Mouse (Mus musculus) lung, postnatal 36 days (tissue): Measurements from ENCODE around the gene Glrx5.

Source experiments
- DNase-seq: peaks from one replicate; pipeline ENCODE4 v3.0.0; 2022; ENCODE audit warnings: mixed read lengths

Gene Glrx5

DNA sequence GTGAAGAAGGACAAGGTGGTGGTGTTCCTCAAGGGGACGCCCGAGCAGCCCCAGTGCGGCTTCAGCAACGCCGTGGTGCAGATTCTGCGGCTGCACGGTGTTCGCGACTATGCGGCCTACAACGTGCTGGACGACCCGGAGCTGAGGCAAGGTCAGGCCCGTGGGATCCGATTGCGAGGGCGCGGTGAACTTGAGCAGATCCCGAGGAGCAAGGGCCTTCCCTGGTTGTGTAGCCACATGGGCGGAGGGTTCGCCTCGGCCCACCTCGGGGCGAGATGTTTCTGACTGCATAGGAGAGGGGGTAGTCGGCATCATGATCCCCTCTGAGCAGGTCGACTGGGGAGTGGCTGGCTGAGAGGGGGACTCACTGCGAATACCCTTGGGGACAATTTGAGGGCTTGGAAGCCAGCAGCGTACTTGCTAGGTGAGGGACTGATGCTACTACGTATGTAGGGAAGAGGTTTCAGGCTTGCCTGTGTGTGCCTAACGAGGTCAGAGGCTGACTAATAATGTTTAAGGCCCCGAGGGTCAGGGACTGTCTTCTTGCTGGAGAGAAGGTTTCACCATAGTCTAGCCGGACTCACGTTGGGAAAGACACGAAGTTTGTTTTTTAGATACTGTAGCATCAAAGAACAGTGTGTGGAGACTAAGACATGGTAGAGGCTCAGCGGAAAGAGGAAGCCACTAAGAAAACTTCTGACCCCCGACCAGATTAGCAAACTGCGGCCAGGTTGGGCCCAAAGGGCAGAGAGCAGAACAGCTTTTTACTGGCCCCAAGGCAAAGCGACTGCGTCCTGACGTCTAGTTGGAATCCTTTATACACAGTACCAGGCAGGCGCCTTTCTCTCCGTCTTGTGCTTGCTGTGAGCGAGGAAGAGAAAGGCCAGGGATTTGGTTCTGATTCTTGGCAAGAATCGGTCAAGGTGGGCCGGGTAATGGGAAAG is 616 bp downstream of the Glrx5 start:
- peak; percentile 41 for DNase-seq

DNA sequence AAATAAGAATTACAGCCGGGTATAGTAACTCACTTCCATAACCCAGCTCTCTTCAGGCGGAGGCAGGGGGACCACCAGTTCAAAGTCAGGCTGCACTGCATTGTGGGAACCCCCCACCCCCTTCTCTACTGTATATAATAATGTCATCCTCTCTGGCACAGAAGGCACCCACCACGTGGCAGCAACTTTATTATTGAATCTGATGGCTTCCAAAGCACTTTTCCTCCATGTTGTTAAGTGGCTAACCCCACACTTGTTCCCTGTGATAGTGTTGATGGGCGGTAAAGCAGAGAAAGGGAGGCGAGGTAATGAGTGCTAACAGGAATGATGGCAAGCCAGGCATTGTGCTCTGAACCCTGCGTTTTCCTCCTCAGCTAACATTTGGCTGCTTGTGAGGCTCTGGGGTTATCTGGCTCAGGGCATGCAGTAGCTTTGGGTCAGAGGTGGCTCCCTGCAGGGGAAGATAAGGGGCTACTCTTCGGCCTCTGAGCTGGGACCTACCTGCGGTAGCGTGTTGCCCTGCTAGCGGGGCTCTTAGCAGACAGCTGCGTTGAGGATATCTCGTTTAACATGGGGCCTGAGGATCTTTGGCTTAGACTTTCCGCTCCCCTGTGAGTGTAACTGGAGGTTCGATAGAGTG is 1.8 kb downstream of the Glrx5 start:
- DNase-seq = no peak

DNA sequence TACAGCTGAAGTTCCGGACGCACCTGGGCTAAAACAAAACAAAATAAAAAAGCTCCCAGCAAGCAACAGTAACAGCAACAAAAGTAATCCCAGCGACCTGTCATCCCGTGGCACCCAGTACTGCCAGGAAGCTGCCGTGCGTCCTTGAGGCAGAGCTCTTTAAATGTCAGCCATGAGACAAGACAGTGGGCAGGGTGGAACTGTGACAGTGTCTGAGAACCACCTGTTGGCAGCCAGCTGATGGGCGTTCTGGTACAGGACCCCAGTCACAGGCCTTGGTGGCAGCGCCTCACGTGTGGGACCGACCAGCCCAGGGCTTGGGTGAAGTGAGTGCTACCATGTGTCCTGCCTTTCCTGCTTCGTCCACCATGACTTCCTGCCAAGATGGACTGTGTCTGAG is 5.7 kb downstream of the Glrx5 start:
- no peak for DNase-seq

DNA sequence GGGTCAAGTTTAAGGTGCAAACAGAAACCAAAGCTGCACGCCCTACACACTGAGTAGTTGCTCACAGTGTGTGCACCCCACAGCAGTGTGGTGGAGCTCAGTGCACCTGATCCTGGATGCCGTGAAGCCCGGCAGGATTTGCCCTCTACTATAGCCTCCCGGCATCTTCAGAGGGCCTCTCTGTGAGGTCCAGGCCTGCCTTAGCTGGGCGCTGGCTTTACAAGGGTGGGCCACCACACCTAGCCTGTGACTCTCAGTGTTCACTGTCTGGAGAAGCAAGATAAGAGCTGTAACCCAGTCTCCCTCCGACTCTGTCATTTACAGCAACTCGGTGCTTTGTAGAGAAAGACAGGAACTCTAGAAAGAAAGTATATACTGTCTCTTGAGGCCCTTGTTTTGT is 6.4 kb downstream of the Glrx5 start:
- DNase-seq = no peak

DNA sequence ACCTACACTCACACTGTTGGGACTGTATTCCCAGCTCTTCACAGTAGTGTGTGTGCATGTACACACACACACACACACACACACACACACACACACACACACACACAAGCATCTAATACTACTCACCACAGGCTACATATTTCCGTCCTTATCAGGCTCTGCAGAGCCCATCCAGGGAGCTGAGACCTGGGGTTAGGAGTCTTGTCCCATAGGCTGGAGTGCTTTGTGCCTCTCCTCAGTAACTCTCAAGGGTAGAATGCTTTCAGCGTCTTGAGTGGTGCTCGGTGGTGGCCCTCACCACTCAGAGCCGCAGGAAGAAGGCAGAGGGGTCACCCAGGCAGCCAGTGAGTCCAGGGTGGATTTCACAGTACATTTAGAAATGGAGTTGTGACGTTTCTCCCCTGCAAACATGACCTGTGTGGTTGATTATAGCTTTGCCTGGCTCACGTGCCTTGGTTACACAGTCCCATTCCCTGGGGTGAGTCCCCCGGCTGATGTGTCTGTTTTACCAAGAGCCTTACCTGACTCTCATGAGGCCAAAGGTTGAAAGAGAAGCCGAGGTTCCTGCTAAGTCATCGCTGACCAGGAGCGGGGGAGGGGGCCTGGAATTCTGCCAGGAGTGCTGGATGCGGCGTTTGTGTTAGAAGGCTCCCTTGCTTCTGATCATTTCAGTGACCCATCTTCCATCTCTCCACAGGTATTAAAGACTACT is 7.2 kb downstream of the Glrx5 start:
- DNase-seq = no peak

DNA sequence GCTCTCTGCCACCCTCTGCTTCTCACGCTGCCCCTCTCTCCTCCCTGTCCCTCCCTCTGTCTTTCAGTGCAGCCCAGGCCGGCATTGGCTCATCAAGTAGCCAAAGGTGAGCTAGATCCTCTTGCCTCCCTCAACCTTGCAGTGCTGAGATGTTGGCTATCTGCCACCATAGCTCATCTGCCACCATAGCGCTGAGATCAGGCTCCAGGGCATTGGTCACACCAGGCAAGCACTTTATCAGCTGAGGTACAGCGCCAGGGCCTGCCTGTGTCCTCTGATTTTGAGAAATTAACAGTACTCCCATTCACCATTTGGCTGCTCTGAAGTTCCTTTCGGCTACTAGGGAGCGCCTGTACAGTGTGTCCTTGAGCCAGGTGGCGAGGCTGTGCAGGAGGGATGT is 8.5 kb downstream of the Glrx5 start:
- DNase-seq = no peak

DNA sequence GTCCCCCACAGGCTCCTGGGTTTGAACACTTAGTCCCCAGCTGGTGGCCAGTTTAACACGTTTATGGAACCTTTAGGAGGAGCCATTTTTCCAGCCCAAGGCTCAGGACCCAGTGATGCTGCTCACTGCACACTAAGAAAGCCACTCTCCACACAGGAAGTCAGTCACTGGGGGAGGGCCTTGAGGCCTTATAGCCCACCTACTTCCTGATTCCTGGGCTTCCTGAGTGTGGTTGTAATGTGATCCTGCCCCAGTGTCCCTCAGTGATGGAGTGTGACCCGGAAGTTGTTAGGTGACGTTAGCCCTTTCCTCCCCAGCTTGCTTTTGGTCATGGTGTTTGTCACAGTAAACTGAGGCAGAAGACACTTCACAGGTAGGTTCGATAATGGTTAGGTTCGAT is 10.6 kb downstream of the Glrx5 start:
- DNase-seq = no peak

DNA sequence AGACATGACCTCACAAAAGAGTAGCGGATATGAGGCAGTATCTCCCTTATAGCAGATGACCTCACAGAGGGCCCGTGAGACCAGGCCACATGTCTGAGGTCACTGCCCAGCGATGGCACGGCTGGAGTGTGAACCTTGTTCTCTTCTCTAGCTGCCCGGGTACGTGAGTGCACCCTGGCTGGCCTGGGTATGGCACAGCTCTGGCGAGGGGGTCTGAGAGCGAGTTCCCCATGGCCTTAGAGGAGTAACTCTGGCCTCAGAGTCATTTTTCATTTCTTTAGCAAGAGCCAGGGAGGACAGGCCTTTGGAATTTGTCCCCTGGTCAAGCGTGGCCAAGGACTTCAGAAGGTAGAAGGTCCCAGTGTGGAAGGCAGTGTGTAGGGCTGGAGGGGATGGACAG is 12.3 kb downstream of the Glrx5 start:
- DNase-seq = no peak

DNA sequence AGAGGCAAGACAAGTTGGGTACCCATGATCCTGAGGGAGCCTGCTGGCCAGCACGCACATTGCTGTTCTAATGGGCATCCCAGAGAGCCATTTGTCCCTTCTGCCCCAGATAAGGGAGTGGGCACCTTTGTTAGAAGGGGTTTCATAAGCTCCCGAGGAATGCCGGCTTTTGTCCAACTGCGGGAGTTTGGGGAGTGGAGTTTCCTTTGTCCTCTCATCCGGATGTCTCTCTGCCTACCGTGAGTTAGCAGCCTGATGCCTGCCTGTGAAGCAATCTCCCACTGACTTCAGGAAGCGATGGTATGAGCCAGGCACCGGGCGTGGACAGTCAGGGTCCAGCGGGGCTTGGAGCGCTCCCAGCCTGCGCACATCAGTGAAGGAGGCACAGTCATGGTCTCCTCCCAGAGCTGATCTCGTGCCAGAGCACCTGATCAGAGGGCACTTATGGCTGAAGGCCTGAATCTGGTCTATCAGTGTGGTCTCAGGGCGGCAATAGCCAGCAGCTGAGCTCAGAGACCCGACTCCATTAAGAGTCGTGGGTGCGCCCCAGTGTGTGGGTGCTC is 15.9 kb downstream of the Glrx5 start:
- no peak for DNase-seq

DNA sequence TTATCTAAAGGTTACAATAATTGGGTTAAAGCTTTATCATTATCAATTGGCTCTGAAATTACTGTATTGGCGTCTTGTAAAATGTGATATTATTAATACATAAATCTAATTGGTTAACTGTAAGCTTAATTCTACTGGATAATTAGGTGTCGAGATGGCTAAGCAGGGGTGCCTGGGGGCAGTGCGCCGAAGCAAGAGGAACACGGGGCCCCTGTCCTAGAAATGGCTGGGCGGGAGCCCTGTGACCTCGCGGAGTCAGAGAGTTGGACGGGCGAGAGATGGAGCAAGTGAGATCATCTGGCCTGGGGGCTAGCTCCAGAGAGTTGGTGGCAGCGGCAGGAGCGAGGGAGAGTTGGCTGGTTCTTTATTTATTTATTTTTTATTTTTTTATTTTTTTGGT is 17.3 kb downstream of the Glrx5 start:
- no peak for DNase-seq

DNA sequence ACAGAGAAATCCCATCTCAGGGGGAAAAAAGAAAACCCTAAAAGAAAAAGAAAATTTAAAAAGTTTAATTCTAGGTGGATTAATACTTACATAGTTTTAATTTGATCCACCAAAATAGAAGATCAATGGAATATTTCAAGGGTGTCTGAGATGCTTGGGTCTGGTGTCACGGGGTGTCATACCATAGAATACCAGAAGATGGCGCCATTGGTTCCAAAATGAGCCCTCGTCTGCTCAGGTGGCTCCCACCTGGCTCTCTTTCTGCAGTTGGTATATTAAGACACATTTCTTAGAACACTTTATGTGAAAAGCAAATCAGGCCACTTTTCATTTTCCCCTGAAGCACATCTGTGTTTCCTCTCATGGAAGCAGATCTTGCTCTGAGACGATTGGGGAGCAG is 18.4 kb downstream of the Glrx5 start:
- peak; percentile 71 for DNase-seq

DNA sequence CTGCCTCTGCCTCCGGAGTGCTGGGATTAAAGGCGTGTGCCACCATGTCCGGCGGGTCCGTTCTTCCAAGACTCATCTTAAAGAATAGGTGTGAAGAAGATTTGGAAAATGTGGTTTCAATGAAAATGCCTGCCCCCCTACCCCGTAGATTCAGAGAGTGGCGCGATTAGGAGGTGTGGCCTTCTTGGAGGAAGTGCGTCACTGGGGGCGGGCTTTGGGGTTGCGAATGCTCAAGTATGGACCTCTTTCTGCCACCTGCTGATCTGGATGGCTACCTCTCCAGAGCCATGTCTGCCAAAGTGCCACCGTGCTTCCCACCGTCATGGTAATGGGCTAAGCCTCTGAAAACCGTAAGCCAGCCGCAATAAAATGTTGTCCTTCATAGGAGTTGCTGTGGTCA is 21.6 kb downstream of the Glrx5 start:
- DNase-seq = no peak

DNA sequence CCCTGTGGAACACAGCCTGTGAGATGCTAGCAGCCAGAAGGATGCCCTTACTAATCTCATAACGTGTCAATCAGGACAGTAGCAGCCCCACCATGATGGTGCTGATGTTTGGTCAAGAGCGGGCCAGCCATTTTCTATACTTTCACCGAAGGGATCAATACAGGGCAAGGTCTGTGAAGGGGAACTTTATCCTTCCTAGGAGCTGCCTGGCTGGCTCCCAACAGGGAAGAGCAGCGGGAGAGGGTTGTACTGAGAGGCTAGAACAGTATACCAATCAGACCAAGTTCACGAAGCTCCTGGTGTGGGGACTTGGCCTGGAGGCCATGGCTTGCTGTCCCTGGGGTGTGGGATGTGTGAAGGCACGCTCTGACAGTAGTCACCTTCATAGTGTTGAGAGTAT is 22.8 kb downstream of the Glrx5 start:
- DNase-seq = no peak

DNA sequence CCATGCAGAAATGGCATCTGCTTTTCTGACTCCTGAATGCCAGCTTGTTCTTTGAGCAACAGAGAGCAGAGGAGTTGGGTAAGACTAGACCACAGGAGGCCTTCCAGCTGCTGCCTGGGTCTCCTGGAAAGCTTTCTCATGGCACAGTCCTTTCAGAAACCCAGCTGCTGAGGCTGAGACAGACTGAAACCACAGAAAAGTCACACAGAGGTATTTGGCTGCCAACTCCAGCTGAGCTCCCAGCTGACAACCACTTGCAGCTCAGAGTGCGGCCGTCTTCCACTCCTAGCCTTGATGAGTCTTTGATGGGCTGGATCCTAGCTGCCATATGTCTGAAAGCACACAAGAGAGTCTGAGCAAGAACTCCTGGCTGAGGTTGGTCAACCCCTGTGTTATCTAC is 27.5 kb downstream of the Glrx5 start:
- DNase-seq = no peak

DNA sequence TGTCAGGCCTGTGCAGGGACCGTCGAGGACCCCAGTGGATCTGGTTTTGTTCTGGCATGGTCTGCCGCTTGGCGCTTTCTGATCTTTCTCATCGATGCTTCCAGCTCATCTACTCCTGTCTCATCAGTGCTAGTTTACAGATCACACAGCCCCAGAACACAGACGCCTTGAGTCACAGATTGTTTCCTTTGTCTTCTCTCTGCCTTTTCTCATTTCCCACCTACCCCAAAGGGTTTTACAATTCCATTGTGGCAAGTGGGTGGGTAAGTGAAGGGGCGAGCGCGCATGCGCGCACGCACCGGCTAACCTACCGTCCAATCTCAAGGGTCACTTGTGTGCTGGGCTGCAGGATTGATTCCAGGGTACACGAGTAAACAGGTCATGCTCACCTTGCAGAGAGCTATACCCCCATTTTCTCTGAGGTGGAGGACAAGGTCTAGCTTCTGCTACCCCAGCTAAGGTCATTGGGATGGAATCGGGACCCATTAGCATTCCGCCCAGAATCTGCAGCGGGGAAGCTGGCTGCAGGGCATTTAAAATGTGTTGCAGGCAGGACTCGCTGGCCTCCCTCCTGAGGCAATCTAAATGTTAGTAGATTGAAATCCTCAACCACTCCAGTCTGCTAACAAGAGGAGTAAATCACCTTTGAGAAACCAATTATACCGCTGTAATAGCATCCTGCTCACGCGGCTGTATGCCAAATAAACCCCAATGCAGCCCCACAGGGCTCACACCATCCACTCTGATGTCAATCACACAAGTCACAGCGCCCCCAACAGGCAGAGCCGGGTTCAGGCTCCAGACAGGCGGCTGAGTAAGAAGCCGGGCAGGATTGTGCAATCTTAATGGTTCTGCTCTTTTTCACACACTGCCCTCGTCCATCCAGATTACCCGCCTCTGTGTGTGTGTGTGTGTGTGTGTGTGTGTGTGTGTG is 31.0 kb downstream of the Glrx5 start:
- DNase-seq = peak; percentile 18

DNA sequence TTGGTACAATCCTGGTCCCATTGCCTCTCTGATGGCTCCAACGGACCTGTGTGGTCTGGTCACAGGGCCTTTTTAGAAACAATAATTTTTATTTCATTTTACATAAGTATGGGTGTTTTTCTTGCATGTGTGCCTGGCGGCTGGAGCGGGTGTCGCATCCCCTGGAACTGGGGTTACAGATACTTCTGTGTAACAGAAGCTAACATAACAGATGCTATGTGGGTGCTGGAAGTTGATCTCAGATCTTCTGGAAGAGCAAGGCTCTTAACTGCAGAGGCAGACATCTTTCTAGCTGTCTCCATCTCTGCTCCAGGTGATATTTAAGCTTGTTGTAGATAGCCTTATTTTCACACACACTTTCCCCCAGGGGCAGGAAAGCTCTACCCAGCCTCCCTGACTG is 31.7 kb downstream of the Glrx5 start:
- DNase-seq = no peak

DNA sequence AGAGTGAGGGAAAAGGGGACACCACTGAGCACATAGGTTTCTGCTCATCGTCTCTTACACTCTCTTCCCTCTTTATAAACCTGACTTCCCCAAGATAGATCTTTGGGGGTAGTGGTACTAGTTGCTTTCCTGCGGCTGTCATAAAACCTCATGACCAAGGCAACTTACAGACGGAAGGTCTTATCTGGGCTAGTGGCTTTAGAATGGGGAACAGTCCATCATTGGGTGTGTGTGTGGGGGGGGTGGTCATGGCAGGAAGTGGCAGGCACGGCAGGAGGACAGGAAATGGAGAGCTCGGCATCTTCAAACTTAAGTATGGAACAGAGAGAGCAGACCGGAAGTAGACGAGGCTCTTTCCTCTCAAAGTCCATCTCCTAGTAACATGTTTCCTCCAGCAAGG is 32.6 kb downstream of the Glrx5 start:
- DNase-seq = no peak

DNA sequence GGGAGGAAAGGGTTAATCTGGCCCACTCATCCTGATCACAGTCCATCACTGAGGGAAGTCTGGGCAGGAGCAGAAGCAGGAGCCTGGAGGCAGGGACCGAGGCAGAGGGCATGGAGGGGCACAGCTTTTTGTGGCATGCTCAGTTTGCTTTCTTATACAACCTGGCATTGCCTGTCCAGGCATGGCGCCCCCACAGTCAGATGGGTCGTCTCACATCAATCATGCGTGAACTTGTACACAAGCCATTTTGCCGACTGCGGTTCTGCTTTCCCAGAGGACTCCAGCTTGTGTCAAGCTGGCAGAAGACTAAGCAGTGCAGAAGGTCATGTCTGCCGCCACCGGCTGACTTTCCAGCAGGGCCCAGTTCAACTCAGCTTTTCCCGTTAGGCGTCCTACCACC is 34.0 kb downstream of the Glrx5 start:
- no peak for DNase-seq

DNA sequence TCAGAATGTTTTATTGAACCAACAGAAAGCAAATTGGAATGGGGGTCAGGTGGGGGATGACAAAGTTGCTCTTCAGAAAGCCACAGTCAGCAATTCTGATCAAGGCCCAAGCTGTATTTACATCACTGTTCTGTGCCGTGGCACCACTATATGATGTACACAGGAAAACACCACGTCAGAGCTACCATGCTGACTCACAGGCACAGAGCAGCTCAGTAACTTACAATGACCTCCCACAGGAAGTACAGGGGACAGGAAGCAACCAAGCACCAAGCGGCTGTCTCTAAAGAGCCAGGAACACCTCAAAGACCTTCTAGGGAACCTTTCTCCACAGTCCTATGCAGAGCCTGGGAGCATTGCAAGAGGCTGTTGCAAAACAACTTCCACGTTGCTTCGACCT is 36.4 kb downstream of the Glrx5 start:
- DNase-seq = no peak

DNA sequence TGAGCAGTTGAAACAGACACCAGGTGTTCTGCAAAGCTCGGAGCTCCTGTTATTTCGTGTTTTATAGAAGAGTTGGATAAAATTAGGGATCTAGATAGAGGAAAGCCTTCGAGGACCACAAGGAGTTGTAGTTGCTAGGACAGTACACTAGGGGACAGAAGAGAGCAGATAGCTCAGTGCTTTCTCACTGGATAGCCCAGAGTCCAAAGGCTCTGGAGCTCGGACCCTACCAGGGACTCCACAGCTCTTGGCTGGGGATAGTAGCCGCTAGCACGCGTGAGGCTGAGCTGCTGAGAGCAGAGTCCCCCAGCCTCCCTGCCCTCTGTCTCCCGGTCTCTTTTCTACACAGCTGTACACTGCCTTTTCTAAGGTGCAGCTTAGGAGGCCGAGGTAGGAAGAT is 41.2 kb downstream of the Glrx5 start:
- peak; percentile 53 for DNase-seq

DNA sequence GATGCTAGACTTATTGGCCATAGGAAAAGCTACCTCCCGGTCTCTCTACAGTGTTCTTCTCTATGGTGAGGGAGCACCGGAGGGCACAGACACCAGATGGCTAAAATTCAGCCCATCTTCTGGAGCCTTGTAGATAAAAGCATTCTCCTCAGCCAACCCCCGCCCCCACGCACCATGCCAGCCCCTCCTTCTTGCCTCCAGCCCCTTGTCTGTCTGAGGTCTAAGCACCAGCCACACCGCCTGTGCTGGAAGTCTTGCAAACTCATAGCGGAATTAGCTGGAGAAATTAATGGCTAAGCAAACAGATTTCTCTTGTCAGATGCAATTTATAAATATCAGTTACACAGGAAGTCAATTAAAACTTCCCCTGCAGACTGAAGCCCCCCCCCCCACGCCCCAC is 43.0 kb downstream of the Glrx5 start:
- no peak for DNase-seq

DNA sequence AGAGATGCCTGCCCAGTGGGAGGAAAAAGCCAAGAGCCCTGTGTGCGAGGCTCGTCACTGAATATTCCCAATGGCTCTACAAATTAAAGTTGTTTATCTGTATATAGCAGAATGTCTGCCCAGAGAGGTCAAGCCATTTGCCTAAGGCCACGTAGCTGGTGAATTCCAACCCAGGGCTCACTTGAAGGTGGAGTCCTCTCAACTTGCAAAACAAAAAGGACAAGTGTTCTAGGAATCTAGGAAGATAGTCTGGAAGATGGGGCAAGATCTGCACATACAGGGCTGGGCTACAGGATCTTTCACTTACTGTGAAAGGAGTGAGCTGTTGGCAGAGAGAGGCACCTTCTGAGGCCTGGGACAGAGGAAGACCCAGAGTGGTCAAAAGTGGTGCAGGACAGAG is 44.0 kb downstream of the Glrx5 start:
- DNase-seq = no peak
